ENCODE assay signal across 9 mouse cellular contexts in genomic region chr6:140712754-140713153, GRCm38 (mm10). TPM values are rescaled to one million over a fixed set of nuclear protein-coding genes. Genes with fewer than 3 reads are reported as not detected.
DNase-seq lines count a peak whose midpoint lies in the region; ATAC-seq and TF ChIP-seq lines count a peak whose summit lies in the region.
"Had no signal": no experiment of that assay in that cellular context is flagged by ENCODE, and none has a peak within 500 bp of the region (broad histone marks: within the 10 kb centered on the region; RNA-seq: fewer than 3 reads in every experiment).

No protein-coding gene starts in this region.

- H3K9ac ChIP-seq in kidney, postnatal 0 days (ENCODE audit: low read depth, low read length) = no peak overlapping the region
- no peak overlapping the region for H3K9ac ChIP-seq in liver, embryonic 14.5 days (replicated peaks)

- peak; percentile 62 to 63 for DNase-seq in B cell, adult 2 months
- DNase-seq in NIH3T3 (ENCODE audit: low read depth) = peak; percentile 83
- peak; percentile 90 for DNase-seq in cerebellum, postnatal 14 days
- peak; percentile 66 to 82 for DNase-seq in frontal cortex, postnatal 36 days (ENCODE audit: low spot score in 2 of 2)
- peak; percentile 82 for DNase-seq in kidney, postnatal 0 days (ENCODE audit: low spot score)
- DNase-seq in liver, embryonic 14.5 days (ENCODE audit: low read depth in 3 of 3, low spot score in 3 of 3) = peak; percentile 2 to 6 (median 4)
- peak; percentile 59 for DNase-seq in ovary, postnatal 14 days (ENCODE audit: low spot score)
- DNase-seq in thymus, postnatal 4 days = peak; percentile 78

- TF ChIP-seq EP300 in liver, embryonic 14.5 days (IDR thresholded peaks at IDR 0.05; ENCODE audit: low read depth) = no peak

- no peaks in the 10 kb centered on the region for H3K36me3 ChIP-seq in kidney, postnatal 0 days (ENCODE audit: insufficient read depth, low read length)
- no peaks in the 10 kb centered on the region for H3K36me3 ChIP-seq in liver, embryonic 14.5 days (replicated peaks; ENCODE audit: control insufficient read depth, insufficient read depth, low read depth)

- ATAC-seq in kidney, postnatal 0 days (replicated peaks; ENCODE audit: low FRiP score, low read depth) = 0 out of 2 replicates have a peak, but pooled peaks have one; percentile 26
- no peak for ATAC-seq in liver, embryonic 14.5 days (ENCODE audit: insufficient read depth)

- WGBS in kidney, postnatal 0 days = 5% methylated on average over 11 of the region's 11 CpGs
- 4% methylated on average over 11 of the region's 11 CpGs for WGBS in liver, embryonic 14.5 days (ENCODE audit: insufficient replicate concordance)

- H3K4me1 ChIP-seq in kidney, postnatal 0 days (replicated peaks; ENCODE audit: insufficient read depth, low read length) = no peaks in the 10 kb centered on the region; the same call in 1 of the 2 replicates
- H3K4me1 ChIP-seq in liver, embryonic 14.5 days (replicated peaks; ENCODE audit: control insufficient read depth in 2 of 2, insufficient read depth in 2 of 2, low read length in 1 of 2) = no peaks in the 10 kb centered on the region

- no peak overlapping the region for H3K4me2 ChIP-seq in kidney, postnatal 0 days (ENCODE audit: low read length)
- no peak overlapping the region for H3K4me2 ChIP-seq in liver, embryonic 14.5 days (ENCODE audit: low read depth)

- no peak overlapping the region for H3K4me3 ChIP-seq in kidney, postnatal 0 days (replicated peaks; ENCODE audit: low read depth, low read length)
- no peak overlapping the region for H3K4me3 ChIP-seq in liver, embryonic 14.5 days (ENCODE audit: insufficient read depth in 1 of 2, low read depth in 2 of 2, low read length in 2 of 2)

- no peak overlapping the region for H3K27ac ChIP-seq in kidney, postnatal 0 days
- H3K27ac ChIP-seq in liver, embryonic 14.5 days = no peak overlapping the region

- H3K9me3 ChIP-seq in kidney, postnatal 0 days (replicated peaks; ENCODE audit: low read length) = no peaks in the 10 kb centered on the region
- no peaks in the 10 kb centered on the region for H3K9me3 ChIP-seq in liver, embryonic 14.5 days (ENCODE audit: control insufficient read depth, low read length)

- no peaks in the 10 kb centered on the region for H3K27me3 ChIP-seq in kidney, postnatal 0 days (ENCODE audit: insufficient read depth, low read length)
- H3K27me3 ChIP-seq in liver, embryonic 14.5 days (ENCODE audit: control insufficient read depth, insufficient read depth, low read length) = no peaks in the 10 kb centered on the region

- TF ChIP-seq CTCF in kidney, postnatal 0 days (IDR thresholded peaks at IDR 0.05; ENCODE audit: low read depth) = peak; percentile 86
- peak; percentile 86 for TF ChIP-seq CTCF in liver, embryonic 14.5 days (IDR thresholded peaks at IDR 0.05; ENCODE audit: low read depth)

RNA-seq across cellular contexts. Expression of gene Gm11077, which starts 16.3 kb away (rescaled TPM):
- not detected in 2 replicates for polyA plus RNA-seq in kidney, postnatal 0 days (2015; fragmentation: Nextera tagmentation; extraction: Ambion mirVana)
- not detected in 2 replicates for polyA plus RNA-seq in liver, embryonic 14.5 days (2012; rRNA removed)
- polyA plus RNA-seq in liver, embryonic 14.5 days (2014; fragmentation: Nextera tagmentation; extraction: Ambion mirVana) = not detected in 2 replicates
- polyA plus RNA-seq: heart, embryonic 14.5 days had no signal

Comparison
In these comparisons a context has a peak if more than half of its experiments do, and no peak if none do; other contexts are left out.
1. DNase-seq: peak in every context shown above with its lines; median percentile 90 in cerebellum, postnatal 14 days; 83 in NIH3T3; 82 in kidney, postnatal 0 days; 78 in thymus, postnatal 4 days; 74 in frontal cortex, postnatal 36 days; 62 in B cell, adult 2 months; 59 in ovary, postnatal 14 days; 4 in liver, embryonic 14.5 days.